Mouse (Mus musculus): ENCODE results near the gene Atp4a. TPM values are rescaled to one million over a fixed set of nuclear protein-coding genes. Genes with fewer than 3 reads are reported as not detected.

Atp4a gene
- polyA plus RNA-seq (2015; fragmentation: Nextera tagmentation; extraction: Ambion mirVana) = 4.9 and 9.2 TPM in 2 replicates

- Histone ChIP-seq H3K4me2 (no peak within 1 kb of the TSS), H3K4me1 (peaks cover 2% of the 10 kb centered on the region; the same call in 1 of the 2 replicates), H3K36me3 (no peaks in the 10 kb centered on the region), H3K9me3 (no peaks in the 10 kb centered on the region), H3K27me3 (replicated peaks) (peaks cover 13% of the 10 kb centered on the region; the same call in 1 of the 2 replicates), H3K9ac (no peak within 1 kb of the TSS), H3K27ac (no peak within 1 kb of the TSS), H3K4me3 (replicated peaks) (no peak within 1 kb of the TSS)
- ATAC-seq (ENCODE audit: insufficient read depth, low FRiP score, low read depth) = no peak
- WGBS = 71% methylated on average over 3 of the region's 3 CpGs
Observed at GRCm38 (mm10) chr7:30711942-30712341, at the start of gene Atp4a. Gene Atp4a, plus strand, starts transcription at chr7:30712209.

- ATAC-seq (ENCODE audit: insufficient read depth, low FRiP score, low read depth) = peak; percentile 90
- Histone ChIP-seq H3K9ac (peak within 1 kb of the TSS; percentile 78), H3K27me3 (replicated peaks) (no peaks in the 10 kb centered on the region), H3K4me3 (replicated peaks) (peak within 1 kb of the TSS; percentile 85), H3K36me3 (peaks cover 19% of the 10 kb centered on the region; the same call in 1 of the 2 replicates), H3K4me1 (peaks cover 9% of the 10 kb centered on the region; the same call in 1 of the 2 replicates), H3K27ac (peak within 1 kb of the TSS; percentile 35; the same call in 1 of the 2 replicates), H3K9me3 (no peaks in the 10 kb centered on the region), H3K4me2 (peak within 1 kb of the TSS; percentile 73)
- 1% methylated on average over 34 of the region's 34 CpGs for WGBS
Observed at GRCm38 (mm10) chr7:30664529-30665200, 47.3 kb upstream of the Atp4a start, which contains the start of gene Haus5. Gene Haus5, minus strand, starts transcription at chr7:30664994.

GRCm38 (mm10) chr7:30665321-30665720 is 46.7 kb upstream of the Atp4a start:
- 0 out of 2 replicates have a peak, but pooled peaks cover 13% of the 10 kb centered on the region for H3K36me3 ChIP-seq
- H3K9me3 ChIP-seq = no peaks in the 10 kb centered on the region
- H3K4me1 ChIP-seq = peaks cover 9% of the 10 kb centered on the region; the same call in 1 of the 2 replicates
- H3K9ac ChIP-seq = peak overlapping the region; percentile 78; the same call in 1 of the 2 replicates
- peak overlapping the region; percentile 73 for H3K4me2 ChIP-seq
- no peaks in the 10 kb centered on the region for H3K27me3 ChIP-seq (replicated peaks)
- 4% methylated on average over 11 of the region's 11 CpGs for WGBS
- no peak overlapping the region for H3K27ac ChIP-seq
- peak overlapping the region; percentile 85 for H3K4me3 ChIP-seq (replicated peaks)
- 0 out of 2 replicates have a peak, but pooled peaks have one; percentile 36 for ATAC-seq (ENCODE audit: insufficient read depth, low FRiP score, low read depth)

GRCm38 (mm10) chr7:30669229-30669628 is 42.8 kb upstream of the Atp4a start:
- no peak for ATAC-seq (ENCODE audit: insufficient read depth, low FRiP score, low read depth)
- no peak overlapping the region for H3K4me3 ChIP-seq (replicated peaks)
- WGBS = 35% methylated on average over 3 of the region's 3 CpGs

GRCm38 (mm10) chr7:30671480-30671879 is 40.5 kb upstream of the Atp4a start, which contains the start of gene Pmis2:
Gene Pmis2, minus strand, starts transcription at chr7:30671605.
- Histone ChIP-seq H3K4me1 (no peaks in the 10 kb centered on the region), H3K36me3 (no peaks in the 10 kb centered on the region), H3K27me3 (replicated peaks) (no peaks in the 10 kb centered on the region), H3K4me3 (replicated peaks) (no peak within 1 kb of the TSS), H3K4me2 (no peak within 1 kb of the TSS), H3K9me3 (no peaks in the 10 kb centered on the region), H3K9ac (no peak within 1 kb of the TSS), H3K27ac (no peak within 1 kb of the TSS)
- ATAC-seq (ENCODE audit: insufficient read depth, low FRiP score, low read depth) = no peak
- 68% methylated on average over 9 of the region's 9 CpGs for WGBS

More at GRCm38 (mm10) chr7:30669229-30669628, 42.8 kb upstream of the Atp4a start:
- H3K27me3 ChIP-seq (replicated peaks) = no peaks in the 10 kb centered on the region
- no peak overlapping the region for H3K4me2 ChIP-seq
- H3K36me3 ChIP-seq = no peaks in the 10 kb centered on the region
- H3K9me3 ChIP-seq = no peaks in the 10 kb centered on the region
- H3K27ac ChIP-seq = no peak overlapping the region
- peaks cover 8% of the 10 kb centered on the region; the same call in 1 of the 2 replicates for H3K4me1 ChIP-seq
- H3K9ac ChIP-seq = no peak overlapping the region

GRCm38 (mm10) chr7:30678263-30678975 is 33.6 kb upstream of the Atp4a start:
- Histone ChIP-seq H3K27ac (no peak overlapping the region), H3K4me1 (no peaks in the 10 kb centered on the region), H3K4me3 (replicated peaks) (no peak overlapping the region), H3K27me3 (replicated peaks) (no peaks in the 10 kb centered on the region), H3K9me3 (no peaks in the 10 kb centered on the region), H3K36me3 (no peaks in the 10 kb centered on the region), H3K4me2 (no peak overlapping the region), H3K9ac (no peak overlapping the region)
- ATAC-seq (ENCODE audit: insufficient read depth, low FRiP score, low read depth) = no peak
- 62% methylated on average over 5 of the region's 5 CpGs for WGBS

GRCm38 (mm10) chr7:30681897-30682296 is 30.1 kb upstream of the Atp4a start:
- Histone ChIP-seq H3K4me2 (no peak overlapping the region), H3K4me1 (no peaks in the 10 kb centered on the region), H3K27ac (no peak overlapping the region), H3K27me3 (replicated peaks) (no peaks in the 10 kb centered on the region), H3K4me3 (replicated peaks) (no peak overlapping the region), H3K9me3 (no peaks in the 10 kb centered on the region), H3K9ac (no peak overlapping the region), H3K36me3 (no peaks in the 10 kb centered on the region)
- WGBS = 56% methylated on average over 5 of the region's 5 CpGs
- no peak for ATAC-seq (ENCODE audit: insufficient read depth, low FRiP score, low read depth)

- H3K9ac ChIP-seq = no peak overlapping the region
- WGBS = 78% methylated on average over 2 of the region's 2 CpGs
- no peak for ATAC-seq (ENCODE audit: insufficient read depth, low FRiP score, low read depth)
- no peaks in the 10 kb centered on the region for H3K27me3 ChIP-seq (replicated peaks)
- 0 out of 2 replicates have a peak, but pooled peaks cover 5% of the 10 kb centered on the region for H3K4me1 ChIP-seq
- no peak overlapping the region for H3K4me3 ChIP-seq (replicated peaks)
- H3K9me3 ChIP-seq = no peaks in the 10 kb centered on the region
- H3K27ac ChIP-seq = no peak overlapping the region
- no peaks in the 10 kb centered on the region for H3K36me3 ChIP-seq
- no peak overlapping the region for H3K4me2 ChIP-seq
Observed at GRCm38 (mm10) chr7:30683425-30683824, 28.6 kb upstream of the Atp4a start.

GRCm38 (mm10) chr7:30688325-30688724 is 23.7 kb upstream of the Atp4a start:
- Histone ChIP-seq H3K9me3 (no peaks in the 10 kb centered on the region), H3K4me2 (no peak overlapping the region), H3K4me3 (replicated peaks) (no peak overlapping the region), H3K4me1 (0 out of 2 replicates have a peak, but pooled peaks cover 5% of the 10 kb centered on the region), H3K27me3 (replicated peaks) (no peaks in the 10 kb centered on the region), H3K27ac (peak overlapping the region; percentile 46; the same call in 1 of the 2 replicates), H3K9ac (no peak overlapping the region), H3K36me3 (no peaks in the 10 kb centered on the region)
- ATAC-seq (ENCODE audit: insufficient read depth, low FRiP score, low read depth) = no peak
- WGBS = 67% methylated on average over 6 of the region's 6 CpGs

- H3K4me2 ChIP-seq = no peak overlapping the region
- H3K4me3 ChIP-seq (replicated peaks) = no peak overlapping the region
- H3K27me3 ChIP-seq (replicated peaks) = no peaks in the 10 kb centered on the region
- ATAC-seq (ENCODE audit: insufficient read depth, low FRiP score, low read depth) = no peak
- 49% methylated on average over 5 of the region's 5 CpGs for WGBS
- H3K9ac ChIP-seq = no peak overlapping the region
- no peaks in the 10 kb centered on the region for H3K9me3 ChIP-seq
- H3K4me1 ChIP-seq = no peaks in the 10 kb centered on the region
- peak overlapping the region; percentile 17 for H3K27ac ChIP-seq
- no peaks in the 10 kb centered on the region for H3K36me3 ChIP-seq
Observed at GRCm38 (mm10) chr7:30698101-30698500, 13.9 kb upstream of the Atp4a start.

- no peaks in the 10 kb centered on the region for H3K4me1 ChIP-seq
- no peak within 1 kb of the TSS for H3K4me2 ChIP-seq
- H3K27ac ChIP-seq = peak within 1 kb of the TSS; percentile 17
- H3K9ac ChIP-seq = no peak within 1 kb of the TSS
- 40% methylated on average over 9 of the region's 9 CpGs for WGBS
- H3K27me3 ChIP-seq (replicated peaks) = no peaks in the 10 kb centered on the region
- peak; percentile 63 for ATAC-seq (ENCODE audit: insufficient read depth, low FRiP score, low read depth)
- H3K36me3 ChIP-seq = no peaks in the 10 kb centered on the region
- H3K9me3 ChIP-seq = no peaks in the 10 kb centered on the region
- no peak within 1 kb of the TSS for H3K4me3 ChIP-seq (replicated peaks)
Observed at GRCm38 (mm10) chr7:30698589-30698988, 13.4 kb upstream of the Atp4a start, which contains the start of gene 2200002J24Rik. Gene 2200002J24Rik, plus strand, starts transcription at chr7:30698926.

Measured in stomach, embryonic 15.5 days (tissue).